Mouse (Mus musculus): ENCODE measurements at regions not wholly inside any gene's neighbourhood (a gene's known extent, or its start where the extent isn't known, plus 50 kb on each side); places are given as distances from the start of the nearest gene placed in this dataset.

DNA sequence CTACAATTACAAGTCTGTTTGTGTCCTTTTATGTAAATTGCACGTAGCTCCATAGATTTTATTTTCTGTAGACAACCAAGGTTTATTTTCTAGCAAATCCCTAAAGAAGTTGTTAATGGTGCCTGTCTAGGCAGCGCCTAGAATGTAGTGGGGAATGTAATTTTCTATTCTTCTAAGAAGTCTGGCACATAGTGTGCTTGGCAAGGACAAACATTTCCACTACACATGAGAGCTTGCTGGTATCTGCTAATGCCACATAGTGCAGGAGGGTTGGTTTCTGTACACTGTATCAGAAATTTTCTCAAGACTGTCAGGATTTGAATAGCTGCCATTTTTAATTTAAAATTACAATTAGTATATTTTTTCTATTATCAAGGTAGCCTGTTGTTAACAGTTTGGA lies 385.3 kb downstream of the Nedd1 start:
- 76% methylated on average over 2 of the region's 2 CpGs for WGBS
- ATAC-seq (ENCODE audit: low FRiP score) (no peak), DNase-seq (ENCODE audit: low spot score) (no peak)
- no peak overlapping the region for H3K9ac ChIP-seq (replicated peaks; ENCODE audit: low read length, poor library complexity, severe bottlenecking)
- H3K27me3 ChIP-seq (ENCODE audit: insufficient read depth, low read length): no peaks in the 10 kb centered on the region
- no peak for TF ChIP-seq CTCF (IDR thresholded peaks at IDR 0.05)
- H3K4me3 ChIP-seq (ENCODE audit: low read depth, low read length): no peak overlapping the region
- no peaks in the 10 kb centered on the region for H3K4me1 ChIP-seq (ENCODE audit: insufficient read depth, low read length)
- H3K9me3 ChIP-seq (ENCODE audit: low read length): no peaks in the 10 kb centered on the region
- no peaks in the 10 kb centered on the region for H3K36me3 ChIP-seq (ENCODE audit: insufficient read depth, low read length)
- no peak overlapping the region for H3K4me2 ChIP-seq (ENCODE audit: low read depth, low read length, poor library complexity, severe bottlenecking)
- no peak overlapping the region for H3K27ac ChIP-seq (ENCODE audit: low read depth, low read length)

DNA sequence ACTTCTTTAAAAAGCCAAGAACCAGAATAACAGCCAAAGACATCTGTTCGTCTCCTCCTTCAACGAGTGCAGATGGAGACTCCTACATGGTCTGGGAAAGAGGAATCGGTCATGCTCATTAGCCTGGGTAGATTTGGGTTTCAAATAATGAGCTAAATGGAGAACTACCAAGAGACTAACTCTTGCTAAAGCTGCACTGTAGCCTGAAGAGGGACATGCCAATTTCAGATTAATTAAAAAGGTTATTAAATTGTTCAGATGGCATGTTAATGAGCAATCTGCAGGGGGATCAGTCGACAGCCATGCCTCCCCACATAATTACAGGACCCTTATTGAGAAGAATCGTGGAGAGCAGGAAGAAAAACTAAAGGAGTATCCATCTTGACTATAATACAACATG lies 386.1 kb downstream of the Nedd1 start:
- H3K9ac ChIP-seq (replicated peaks; ENCODE audit: low read length, poor library complexity, severe bottlenecking): no peak overlapping the region
- ATAC-seq (ENCODE audit: low FRiP score): no peak

DNA sequence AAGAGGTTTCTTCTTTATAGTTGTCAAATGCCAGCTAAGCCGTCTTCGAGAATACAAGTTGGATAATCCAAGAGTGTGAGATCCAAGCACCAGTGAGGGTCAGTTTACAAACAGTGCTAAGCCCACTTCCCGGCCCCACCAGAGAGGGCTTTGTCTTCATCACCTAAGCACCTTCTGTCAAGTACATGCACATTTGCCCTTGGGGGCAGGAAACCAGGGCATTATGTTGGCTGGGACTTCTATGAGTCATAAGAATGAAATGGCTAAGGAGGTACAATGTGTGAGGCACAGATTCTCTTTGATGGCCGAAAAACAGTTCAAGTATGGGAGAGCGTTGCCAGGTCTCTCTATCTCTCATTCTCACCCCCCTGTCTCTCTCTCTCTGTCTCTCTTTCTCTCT lies 387.1 kb downstream of the Nedd1 start:
- Histone ChIP-seq H3K9me3 (ENCODE audit: low read length) (no peaks in the 10 kb centered on the region), H3K36me3 (ENCODE audit: insufficient read depth, low read length) (no peaks in the 10 kb centered on the region), H3K27me3 (ENCODE audit: insufficient read depth, low read length) (no peaks in the 10 kb centered on the region), H3K27ac (ENCODE audit: low read depth, low read length) (no peak overlapping the region), H3K4me3 (ENCODE audit: low read depth, low read length) (no peak overlapping the region), H3K4me1 (ENCODE audit: insufficient read depth, low read length) (no peaks in the 10 kb centered on the region), H3K4me2 (ENCODE audit: low read depth, low read length, poor library complexity, severe bottlenecking) (no peak overlapping the region), H3K9ac (replicated peaks; ENCODE audit: low read length, poor library complexity, severe bottlenecking) (no peak overlapping the region)
- TF ChIP-seq CTCF (IDR thresholded peaks at IDR 0.05): no peak
- DNase-seq (ENCODE audit: low spot score) (no peak), ATAC-seq (ENCODE audit: low FRiP score) (no peak)
- 78% methylated on average over 5 of the region's 5 CpGs for WGBS

More for the DNA sequence above, 386.1 kb downstream of the Nedd1 start:
- peak; percentile 58 for DNase-seq (ENCODE audit: low spot score)
- Histone ChIP-seq H3K4me2 (ENCODE audit: low read depth, low read length, poor library complexity, severe bottlenecking) (no peak overlapping the region), H3K36me3 (ENCODE audit: insufficient read depth, low read length) (no peaks in the 10 kb centered on the region), H3K9me3 (ENCODE audit: low read length) (no peaks in the 10 kb centered on the region), H3K27me3 (ENCODE audit: insufficient read depth, low read length) (no peaks in the 10 kb centered on the region), H3K4me3 (ENCODE audit: low read depth, low read length) (no peak overlapping the region), H3K27ac (ENCODE audit: low read depth, low read length) (no peak overlapping the region), H3K4me1 (ENCODE audit: insufficient read depth, low read length) (no peaks in the 10 kb centered on the region)
- no peak for TF ChIP-seq CTCF (IDR thresholded peaks at IDR 0.05)
- WGBS: 56% methylated on average over 5 of the region's 5 CpGs

DNA sequence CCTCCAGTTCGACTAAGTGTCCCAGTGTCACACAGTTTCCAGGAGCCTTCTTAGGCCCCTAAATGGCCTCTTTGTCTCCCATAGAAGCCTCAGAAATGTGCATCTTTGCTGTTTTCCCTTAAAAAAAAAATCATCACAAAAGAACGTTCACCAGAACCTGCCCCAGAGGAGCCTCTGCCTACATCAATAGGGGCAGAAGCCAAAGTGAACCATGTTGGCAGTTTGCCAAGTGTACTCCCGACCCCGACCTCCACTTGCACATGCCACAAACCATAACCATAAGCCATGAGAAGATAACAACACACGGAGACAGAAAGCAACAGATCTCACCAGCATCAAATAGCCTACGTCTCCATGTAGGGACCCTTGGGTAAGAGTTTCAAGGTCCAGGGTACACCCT lies 388.4 kb downstream of the Nedd1 start:
- 38% methylated on average over 6 of the region's 6 CpGs for WGBS
- no peaks in the 10 kb centered on the region for H3K4me1 ChIP-seq (ENCODE audit: insufficient read depth, low read length)
- no peak overlapping the region for H3K4me3 ChIP-seq (ENCODE audit: low read depth, low read length)
- H3K27me3 ChIP-seq (ENCODE audit: insufficient read depth, low read length): no peaks in the 10 kb centered on the region
- H3K27ac ChIP-seq (ENCODE audit: low read depth, low read length): no peak overlapping the region
- DNase-seq (ENCODE audit: low spot score) (no peak), ATAC-seq (ENCODE audit: low FRiP score) (no peak)
- TF ChIP-seq CTCF (IDR thresholded peaks at IDR 0.05): no peak
- H3K9me3 ChIP-seq (ENCODE audit: low read length): no peaks in the 10 kb centered on the region
- no peak overlapping the region for H3K4me2 ChIP-seq (ENCODE audit: low read depth, low read length, poor library complexity, severe bottlenecking)
- no peaks in the 10 kb centered on the region for H3K36me3 ChIP-seq (ENCODE audit: insufficient read depth, low read length)
- no peak overlapping the region for H3K9ac ChIP-seq (replicated peaks; ENCODE audit: low read length, poor library complexity, severe bottlenecking)

DNA sequence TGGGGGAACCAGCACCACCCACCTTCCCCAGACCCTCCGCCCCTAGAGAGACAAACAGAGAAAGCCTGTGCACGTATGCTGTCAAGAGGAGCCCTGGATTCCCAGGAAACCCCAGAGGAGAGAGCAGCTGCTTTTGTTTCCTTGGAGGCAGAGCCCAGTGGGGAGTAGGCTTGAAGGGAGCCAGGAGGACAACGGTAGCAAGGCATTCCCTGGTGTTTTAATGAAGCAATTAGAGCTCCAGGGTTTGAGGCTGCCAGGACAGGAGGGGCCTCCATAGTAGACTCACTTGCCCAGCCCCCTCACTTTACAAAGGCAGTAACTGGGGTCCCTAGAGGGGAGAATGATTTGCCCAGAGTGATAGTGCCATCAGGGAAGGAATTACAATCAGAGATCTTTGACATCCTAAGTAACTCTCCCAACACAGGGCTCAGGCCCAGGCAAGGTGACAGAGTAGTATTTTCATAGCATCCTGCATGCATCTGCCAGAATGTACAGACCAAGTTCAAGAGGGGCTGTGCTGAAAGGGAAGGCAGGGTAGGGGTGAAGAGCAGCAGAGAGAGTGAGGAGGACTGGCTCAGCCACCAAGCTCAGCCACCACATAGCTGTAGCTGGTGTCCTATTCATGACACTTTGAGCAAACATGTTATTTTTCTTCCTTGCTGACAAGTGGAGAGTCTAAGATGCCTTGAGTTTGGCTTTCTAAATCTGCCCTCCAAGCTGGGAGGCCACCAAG lies 389.0 kb downstream of the Nedd1 start:
- DNase-seq (ENCODE audit: low spot score) (peak; percentile 47), ATAC-seq (ENCODE audit: low FRiP score) (no peak)
- Histone ChIP-seq H3K27me3 (ENCODE audit: insufficient read depth, low read length) (no peaks in the 10 kb centered on the region), H3K36me3 (ENCODE audit: insufficient read depth, low read length) (no peaks in the 10 kb centered on the region), H3K4me2 (ENCODE audit: low read depth, low read length, poor library complexity, severe bottlenecking) (no peak overlapping the region), H3K27ac (ENCODE audit: low read depth, low read length) (no peak overlapping the region), H3K4me1 (ENCODE audit: insufficient read depth, low read length) (no peaks in the 10 kb centered on the region), H3K9ac (replicated peaks; ENCODE audit: low read length, poor library complexity, severe bottlenecking) (no peak overlapping the region), H3K9me3 (ENCODE audit: low read length) (no peaks in the 10 kb centered on the region), H3K4me3 (ENCODE audit: low read depth, low read length) (no peak overlapping the region)
- 12% methylated on average over 3 of the region's 3 CpGs for WGBS
- TF ChIP-seq CTCF (IDR thresholded peaks at IDR 0.05): 0 out of 2 replicates have a peak, but pooled peaks have one; percentile 1

DNA sequence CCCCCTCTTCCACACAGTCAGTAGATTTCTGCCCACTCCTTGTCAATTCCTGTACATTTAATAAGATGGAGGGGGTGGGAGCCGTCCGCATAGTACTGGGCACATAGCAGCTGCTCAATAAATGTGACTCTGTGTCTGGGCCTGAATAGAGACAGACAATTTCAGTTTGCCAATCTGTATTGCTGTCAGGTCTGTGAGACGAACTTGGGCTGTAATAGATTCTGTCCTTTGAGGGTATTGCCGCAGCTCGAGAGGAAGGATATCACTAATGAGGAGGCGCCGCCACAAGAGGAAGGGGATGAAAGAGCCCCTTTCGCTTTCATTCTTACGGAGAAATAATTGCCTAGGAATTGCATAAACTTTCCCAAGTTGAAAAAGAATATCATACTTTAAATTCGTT lies 392.1 kb downstream of the Nedd1 start:
- H3K4me3 ChIP-seq (ENCODE audit: low read depth, low read length): no peak overlapping the region
- WGBS: 62% methylated on average over 10 of the region's 10 CpGs
- no peaks in the 10 kb centered on the region for H3K4me1 ChIP-seq (ENCODE audit: insufficient read depth, low read length)
- no peaks in the 10 kb centered on the region for H3K36me3 ChIP-seq (ENCODE audit: insufficient read depth, low read length)
- no peak overlapping the region for H3K9ac ChIP-seq (replicated peaks; ENCODE audit: low read length, poor library complexity, severe bottlenecking)
- H3K27me3 ChIP-seq (ENCODE audit: insufficient read depth, low read length): no peaks in the 10 kb centered on the region
- H3K9me3 ChIP-seq (ENCODE audit: low read length): no peaks in the 10 kb centered on the region
- no peak for TF ChIP-seq CTCF (IDR thresholded peaks at IDR 0.05)
- no peak overlapping the region for H3K27ac ChIP-seq (ENCODE audit: low read depth, low read length)
- no peak overlapping the region for H3K4me2 ChIP-seq (ENCODE audit: low read depth, low read length, poor library complexity, severe bottlenecking)
- ATAC-seq (ENCODE audit: low FRiP score) (no peak), DNase-seq (ENCODE audit: low spot score) (no peak)

Data from midbrain, postnatal 0 days (tissue).